Mouse (Mus musculus): Measurements from ENCODE around the gene Fbxw17.

- TF ChIP-seq CTCF (IDR thresholded peaks at IDR 0.05; ENCODE audit: low read depth, low read length) (no peak), POLR2A (IDR thresholded peaks at IDR 0.05; ENCODE audit: insufficient read depth, low read length) (no peak), EP300 (IDR thresholded peaks at IDR 0.05; ENCODE audit: insufficient read depth, low read depth, low read length) (no peak)
These were observed 9.0 kb downstream of the Fbxw17 start for GRCm38 (mm10) chr13:50426686-50427085.
